Mouse (Mus musculus): ENCODE data around the gene Mlxip. TPM values are rescaled to one million over a fixed set of nuclear protein-coding genes. Genes with fewer than 3 reads are reported as not detected.

Mlxip gene
- polyA plus RNA-seq, 1 experiment from 2014 or later = 12.8 TPM

- Histone ChIP-seq H3K27ac (no peak overlapping the region), H3K36me3 (no peaks in the 10 kb centered on the region), H3K4me2 (no peak overlapping the region), H3K9me3 (0 out of 2 replicates have a peak, but pooled peaks cover 9% of the 10 kb centered on the region), H3K9ac (replicated peaks) (no peak overlapping the region), H3K4me3 (replicated peaks) (no peak overlapping the region), H3K4me1 (replicated peaks) (peaks cover 15% of the 10 kb centered on the region), H3K27me3 (peaks cover 18% of the 10 kb centered on the region)
- ATAC-seq (ENCODE audit: insufficient number of reproducible peaks, insufficient read depth, low FRiP score, low TSS enrichment, low read depth) = no peak
- WGBS = 84% methylated on average over 8 of the region's 8 CpGs
Measured at GRCm38 (mm10) chr5:123382686-123383085, 11.9 kb upstream of the Mlxip start.

DNA sequence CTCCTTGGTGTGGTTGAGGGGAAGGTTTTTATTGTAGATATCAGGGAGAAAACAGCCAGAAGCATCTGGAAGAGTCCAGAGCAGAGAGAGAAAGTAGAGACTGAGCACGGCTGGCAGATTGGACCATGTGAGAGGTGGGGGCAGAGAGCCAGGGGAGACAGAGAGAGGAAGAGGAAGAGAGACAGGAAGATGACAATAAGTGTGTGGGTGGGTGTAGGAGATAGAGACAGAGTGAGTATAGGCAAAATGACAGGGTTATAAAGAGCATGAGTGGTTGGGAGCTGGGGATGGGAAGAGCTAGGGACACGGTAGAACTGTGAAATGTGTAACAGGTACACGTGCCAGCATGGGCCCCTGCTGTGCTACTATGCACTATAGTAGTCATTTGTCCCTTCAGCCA lies 6.1 kb upstream of the Mlxip start:
- no peaks in the 10 kb centered on the region; the same call in 1 of the 2 replicates for H3K27me3 ChIP-seq
- WGBS = 25% methylated on average over 3 of the region's 3 CpGs
- no peak overlapping the region for H3K27ac ChIP-seq
- no peak for ATAC-seq (ENCODE audit: insufficient number of reproducible peaks, insufficient read depth, low FRiP score, low TSS enrichment, low read depth)
- no peak overlapping the region for H3K9ac ChIP-seq (replicated peaks)
- H3K4me3 ChIP-seq (replicated peaks) = no peak overlapping the region
- H3K4me2 ChIP-seq = no peak overlapping the region
- H3K9me3 ChIP-seq = 0 out of 2 replicates have a peak, but pooled peaks cover 5% of the 10 kb centered on the region
- peaks cover 11% of the 10 kb centered on the region for H3K4me1 ChIP-seq (replicated peaks)
- no peaks in the 10 kb centered on the region for H3K36me3 ChIP-seq

GRCm38 (mm10) chr5:123390536-123391441 lies 3.8 kb upstream of the Mlxip start:
- Histone ChIP-seq H3K9ac (replicated peaks) (0 out of 2 replicates have a peak overlapping the region, but pooled peaks have one; percentile 42), H3K4me2 (peak overlapping the region; percentile 66), H3K27ac (no peak overlapping the region), H3K27me3 (no peaks in the 10 kb centered on the region), H3K36me3 (no peaks in the 10 kb centered on the region), H3K9me3 (0 out of 2 replicates have a peak, but pooled peaks cover 2% of the 10 kb centered on the region), H3K4me1 (replicated peaks) (peaks cover 22% of the 10 kb centered on the region), H3K4me3 (replicated peaks) (peak overlapping the region; percentile 40)
- WGBS = 7% methylated on average over 16 of the region's 17 CpGs
- ATAC-seq (ENCODE audit: insufficient number of reproducible peaks, insufficient read depth, low FRiP score, low TSS enrichment, low read depth) = no peak

GRCm38 (mm10) chr5:123391442-123391809 lies 3.2 kb upstream of the Mlxip start:
- Histone ChIP-seq H3K9ac (replicated peaks) (0 out of 2 replicates have a peak overlapping the region, but pooled peaks have one; percentile 42), H3K27me3 (no peaks in the 10 kb centered on the region), H3K9me3 (no peaks in the 10 kb centered on the region), H3K27ac (no peak overlapping the region), H3K4me3 (replicated peaks) (peak overlapping the region; percentile 40), H3K4me2 (peak overlapping the region; percentile 66), H3K36me3 (no peaks in the 10 kb centered on the region), H3K4me1 (replicated peaks) (peaks cover 28% of the 10 kb centered on the region)
- ATAC-seq (ENCODE audit: insufficient number of reproducible peaks, insufficient read depth, low FRiP score, low TSS enrichment, low read depth) = no peak
- 14% methylated on average over 5 of the region's 5 CpGs for WGBS

- Histone ChIP-seq H3K4me2 (peak overlapping the region; percentile 84), H3K27me3 (no peaks in the 10 kb centered on the region), H3K27ac (peak overlapping the region; percentile 80), H3K4me3 (replicated peaks) (peak overlapping the region; percentile 93), H3K9me3 (no peaks in the 10 kb centered on the region), H3K36me3 (no peaks in the 10 kb centered on the region), H3K9ac (replicated peaks) (no peak overlapping the region; the same call in 1 of the 2 replicates), H3K4me1 (replicated peaks) (peaks cover 47% of the 10 kb centered on the region)
- ATAC-seq (ENCODE audit: insufficient number of reproducible peaks, insufficient read depth, low FRiP score, low TSS enrichment, low read depth) = no peak
- 27% methylated on average over 5 of the region's 5 CpGs for WGBS
Measured at GRCm38 (mm10) chr5:123393786-123394302, 754 bp upstream of the Mlxip start.

GRCm38 (mm10) chr5:123394957-123395881 lies 621 bp downstream of the Mlxip start:
- no peaks in the 10 kb centered on the region for H3K36me3 ChIP-seq
- H3K9me3 ChIP-seq = no peaks in the 10 kb centered on the region
- no peaks in the 10 kb centered on the region for H3K27me3 ChIP-seq
- under 1% methylated on average over 65 of the region's 65 CpGs for WGBS
- H3K9ac ChIP-seq (replicated peaks) = peak overlapping the region; percentile 86
- H3K4me2 ChIP-seq = peak overlapping the region; percentile 84
- peak overlapping the region; percentile 93 for H3K4me3 ChIP-seq (replicated peaks)
- peak; percentile 13; the same call in 1 of the 2 replicates for ATAC-seq (ENCODE audit: insufficient number of reproducible peaks, insufficient read depth, low FRiP score, low TSS enrichment, low read depth)
- peaks cover 42% of the 10 kb centered on the region for H3K4me1 ChIP-seq (replicated peaks)
- peak overlapping the region; percentile 85 for H3K27ac ChIP-seq

- Histone ChIP-seq H3K9me3 (no peaks in the 10 kb centered on the region), H3K4me2 (peak overlapping the region; percentile 84), H3K27ac (no peak overlapping the region), H3K36me3 (no peaks in the 10 kb centered on the region), H3K4me3 (replicated peaks) (peak overlapping the region; percentile 93; the same call in 1 of the 2 replicates), H3K27me3 (no peaks in the 10 kb centered on the region), H3K4me1 (replicated peaks) (peaks cover 36% of the 10 kb centered on the region), H3K9ac (replicated peaks) (0 out of 2 replicates have a peak overlapping the region, but pooled peaks have one; percentile 37)
- 75% methylated on average over 8 of the region's 8 CpGs for WGBS
- ATAC-seq (ENCODE audit: insufficient number of reproducible peaks, insufficient read depth, low FRiP score, low TSS enrichment, low read depth) = no peak
Measured at GRCm38 (mm10) chr5:123396901-123397464, 2.4 kb downstream of the Mlxip start.

GRCm38 (mm10) chr5:123397786-123398185 lies 3.2 kb downstream of the Mlxip start:
- peaks cover 36% of the 10 kb centered on the region for H3K4me1 ChIP-seq (replicated peaks)
- H3K36me3 ChIP-seq = 0 out of 2 replicates have a peak, but pooled peaks cover 2% of the 10 kb centered on the region
- no peaks in the 10 kb centered on the region for H3K9me3 ChIP-seq
- 0 out of 2 replicates have a peak overlapping the region, but pooled peaks have one; percentile 84 for H3K4me2 ChIP-seq
- H3K27me3 ChIP-seq = no peaks in the 10 kb centered on the region
- no peak overlapping the region for H3K9ac ChIP-seq (replicated peaks)
- no peak overlapping the region for H3K27ac ChIP-seq
- no peak overlapping the region for H3K4me3 ChIP-seq (replicated peaks)
- no peak for ATAC-seq (ENCODE audit: insufficient number of reproducible peaks, insufficient read depth, low FRiP score, low TSS enrichment, low read depth)
- WGBS = 82% methylated on average over 11 of the region's 11 CpGs

- 94% methylated on average over 4 of the region's 4 CpGs for WGBS
- H3K4me2 ChIP-seq = no peak overlapping the region
- H3K27me3 ChIP-seq = no peaks in the 10 kb centered on the region
- H3K9ac ChIP-seq (replicated peaks) = no peak overlapping the region
- no peak overlapping the region for H3K4me3 ChIP-seq (replicated peaks)
- H3K9me3 ChIP-seq = no peaks in the 10 kb centered on the region
- H3K27ac ChIP-seq = no peak overlapping the region
- no peak for ATAC-seq (ENCODE audit: insufficient number of reproducible peaks, insufficient read depth, low FRiP score, low TSS enrichment, low read depth)
- H3K4me1 ChIP-seq (replicated peaks) = peaks cover 34% of the 10 kb centered on the region
- H3K36me3 ChIP-seq = 0 out of 2 replicates have a peak, but pooled peaks cover 3% of the 10 kb centered on the region
Measured at GRCm38 (mm10) chr5:123398856-123399498, 4.4 kb downstream of the Mlxip start.

- no peak overlapping the region for H3K27ac ChIP-seq
- no peak for ATAC-seq (ENCODE audit: insufficient number of reproducible peaks, insufficient read depth, low FRiP score, low TSS enrichment, low read depth)
- H3K27me3 ChIP-seq = no peaks in the 10 kb centered on the region
- no peak overlapping the region for H3K4me2 ChIP-seq
- 97% methylated on average over 3 of the region's 3 CpGs for WGBS
- no peak overlapping the region for H3K9ac ChIP-seq (replicated peaks)
- H3K4me3 ChIP-seq (replicated peaks) = no peak overlapping the region
- no peaks in the 10 kb centered on the region for H3K9me3 ChIP-seq
- H3K4me1 ChIP-seq (replicated peaks) = no peaks in the 10 kb centered on the region; the same call in 1 of the 2 replicates
- 0 out of 2 replicates have a peak, but pooled peaks cover 3% of the 10 kb centered on the region for H3K36me3 ChIP-seq
Measured at GRCm38 (mm10) chr5:123404480-123404879, 9.9 kb downstream of the Mlxip start.

All from limb, embryonic 12.5 days (tissue).